Mouse (Mus musculus) hindbrain, embryonic 12.5 days (tissue): Measurements from ENCODE around the gene Efcab11. TPM values are rescaled to one million over a fixed set of nuclear protein-coding genes. Genes with fewer than 3 reads are reported as not detected.

Experiments
- ATAC-seq: fragments of 200-750 bp; cut with Nextera tagmentation; 2 replicates; pipeline ENCODE4 v1.8.0; 2017; ENCODE audit warnings: moderate TSS enrichment; ENCODE audit not compliant: low FRiP score
- H3K27ac ChIP-seq: fragments of 300-500 bp; sonication (generic); 2 replicates; pipeline ENCODE4 v1.5.1; 2016; ENCODE audit warnings: mild to moderate bottlenecking
- H3K27me3 ChIP-seq: fragments of 300-500 bp; sonication (generic); 2 replicates; pipeline ENCODE4 v1.6.1; 2016; ENCODE audit warnings: mild to moderate bottlenecking
- H3K36me3 ChIP-seq: fragments of 300-500 bp; sonication (generic); 2 replicates; pipeline ENCODE4 v1.6.1; 2016; ENCODE audit warnings: mild to moderate bottlenecking
- H3K4me1 ChIP-seq: fragments of 300-500 bp; sonication (generic); 2 replicates; pipeline ENCODE4 v1.6.1; 2016
- H3K4me2 ChIP-seq: fragments of 300-500 bp; sonication (generic); replicated peaks from 2 replicates; pipeline ENCODE4 v1.6.1; 2016; ENCODE audit warnings: mild to moderate bottlenecking
- H3K4me3 ChIP-seq: fragments of 300-500 bp; sonication (generic); 2 replicates; pipeline ENCODE4 v1.5.1; 2016; ENCODE audit warnings: mild to moderate bottlenecking
- H3K9ac ChIP-seq: fragments of 300-500 bp; sonication (generic); 2 replicates; pipeline ENCODE4 v1.6.1; 2016; ENCODE audit warnings: mild to moderate bottlenecking, moderate library complexity
- H3K9me3 ChIP-seq: fragments of 300-500 bp; sonication (generic); replicated peaks from 2 replicates; pipeline ENCODE4 v1.6.1; 2016; ENCODE audit warnings: mild to moderate bottlenecking
- WGBS: fragments of 180-500 bp; shearing (Covaris S2); methylation state at CpG from one replicate; pipeline ENCODE4 v1.1.7; 2016; 5-methylcytosine and 5-hydroxymethylcytosine counted together
- polyA plus RNA-seq: library from polyadenylated mRNA; unstranded; fragments of >200 nt; fragmentation: Nextera tagmentation; extraction: Ambion mirVana; gene quantifications from 2 replicates; pipeline ENCODE4 v1.2.1, GENCODE M21; 2016

Efcab11 gene
- polyA plus RNA-seq, 1 experiment from 2014 or later, result 16.6 TPM

- no peaks in the 10 kb centered on the region for H3K9me3 ChIP-seq
- no peak overlapping the region for H3K27ac ChIP-seq
- H3K4me2 ChIP-seq, result no peak overlapping the region
- H3K9ac ChIP-seq, result no peak overlapping the region
- no peaks in the 10 kb centered on the region for H3K4me1 ChIP-seq
- H3K4me3 ChIP-seq, result no peak overlapping the region
- no peak for ATAC-seq
- no peaks in the 10 kb centered on the region for H3K27me3 ChIP-seq
- no peaks in the 10 kb centered on the region for H3K36me3 ChIP-seq
- WGBS, result 83% methylated on average over 4 of the region's 4 CpGs
These were observed 23.3 kb downstream of the Efcab11 start for GRCm38 (mm10) chr12:99860981-99861380.

- Histone ChIP-seq H3K27ac (no peak overlapping the region), H3K9me3 (no peaks in the 10 kb centered on the region), H3K9ac (no peak overlapping the region), H3K36me3 (no peaks in the 10 kb centered on the region), H3K27me3 (no peaks in the 10 kb centered on the region), H3K4me2 (no peak overlapping the region), H3K4me3 (no peak overlapping the region), H3K4me1 (no peaks in the 10 kb centered on the region)
- WGBS, result 78% methylated on average over 3 of the region's 3 CpGs
- no peak for ATAC-seq
These were observed 24.7 kb downstream of the Efcab11 start for GRCm38 (mm10) chr12:99859391-99860100.

DNA sequence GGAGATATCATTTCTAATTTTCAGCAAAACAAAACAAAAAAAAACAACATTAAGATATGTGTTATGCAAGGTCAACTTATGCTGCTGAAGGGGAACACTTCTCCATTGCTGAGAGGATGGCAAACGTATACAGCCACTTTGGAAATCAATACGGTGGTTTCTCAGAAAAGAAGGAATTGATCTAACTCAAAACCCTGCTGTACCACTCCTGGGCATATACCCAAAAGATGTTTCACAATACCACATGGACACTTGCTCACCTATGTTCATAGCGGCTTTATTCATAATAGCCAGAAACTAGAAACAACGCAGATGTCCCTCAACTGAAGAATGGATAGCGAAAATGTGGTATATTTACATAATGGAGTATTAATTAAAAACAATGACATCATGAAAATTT, 25.6 kb downstream of the Efcab11 start:
- WGBS, result 92% methylated on average over 5 of the region's 5 CpGs
- no peak overlapping the region for H3K9ac ChIP-seq
- no peak overlapping the region for H3K4me2 ChIP-seq
- H3K4me1 ChIP-seq, result no peaks in the 10 kb centered on the region
- H3K27ac ChIP-seq, result no peak overlapping the region
- ATAC-seq, result no peak
- no peaks in the 10 kb centered on the region for H3K36me3 ChIP-seq
- no peak overlapping the region for H3K4me3 ChIP-seq
- H3K27me3 ChIP-seq, result no peaks in the 10 kb centered on the region
- no peaks in the 10 kb centered on the region for H3K9me3 ChIP-seq

GRCm38 (mm10) chr12:99856011-99856410, 28.2 kb downstream of the Efcab11 start:
- Histone ChIP-seq H3K9me3 (no peaks in the 10 kb centered on the region), H3K27ac (no peak overlapping the region), H3K27me3 (no peaks in the 10 kb centered on the region), H3K4me1 (0 out of 2 replicates have a peak, but pooled peaks cover 4% of the 10 kb centered on the region), H3K4me2 (no peak overlapping the region), H3K4me3 (no peak overlapping the region), H3K9ac (no peak overlapping the region), H3K36me3 (no peaks in the 10 kb centered on the region)
- no peak for ATAC-seq
- 62% methylated on average over 9 of the region's 9 CpGs for WGBS

DNA sequence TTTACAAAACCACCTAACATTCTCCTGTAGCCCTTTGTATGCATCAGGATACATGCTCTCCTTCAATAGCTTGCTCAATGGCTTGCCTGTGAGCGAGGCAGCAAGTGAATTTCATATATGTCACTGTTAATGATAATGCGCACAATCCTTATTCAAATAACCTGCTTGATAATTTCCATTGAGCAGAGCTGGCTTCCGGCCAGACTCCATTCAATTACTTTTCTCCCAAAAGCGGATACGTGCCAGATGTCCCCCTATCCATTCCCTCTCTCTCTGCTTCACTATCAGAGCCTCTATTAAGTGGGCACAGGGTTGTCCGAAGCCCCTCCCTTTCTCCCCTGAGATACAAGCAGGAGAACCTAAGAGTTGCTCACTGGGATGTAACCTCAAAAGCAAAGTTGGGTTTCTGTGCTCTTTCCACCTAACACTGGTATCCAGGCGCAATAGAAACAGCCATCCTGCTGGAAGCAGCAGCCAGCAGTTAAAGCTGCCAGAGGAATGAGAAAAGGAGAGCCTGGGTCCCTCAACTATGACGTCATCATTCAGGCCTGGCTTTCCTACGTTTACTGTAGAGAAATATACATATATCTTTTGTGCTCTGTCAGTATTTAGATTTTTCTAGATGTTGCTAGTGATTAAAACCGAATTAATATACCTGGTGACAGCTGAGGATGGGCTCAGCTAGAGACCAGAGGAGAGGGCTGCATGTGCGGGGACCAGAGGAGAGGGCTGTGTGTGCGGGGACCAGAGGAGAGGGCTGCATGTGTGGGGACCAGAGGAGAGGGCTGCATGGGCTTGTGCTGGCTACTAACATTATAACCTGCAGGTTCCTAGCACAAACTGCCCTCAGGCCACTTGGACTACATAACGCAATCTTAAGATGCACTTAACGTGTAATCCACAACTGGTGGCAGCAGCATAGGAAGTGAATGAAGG, 30.6 kb downstream of the Efcab11 start:
- peak; percentile 75 for ATAC-seq
- 75% methylated on average over 14 of the region's 14 CpGs for WGBS
- Histone ChIP-seq H3K4me1 (0 out of 2 replicates have a peak, but pooled peaks cover 4% of the 10 kb centered on the region), H3K27ac (peak overlapping the region; percentile 31), H3K36me3 (no peaks in the 10 kb centered on the region), H3K9ac (no peak overlapping the region), H3K4me2 (no peak overlapping the region), H3K9me3 (no peaks in the 10 kb centered on the region), H3K4me3 (no peak overlapping the region), H3K27me3 (no peaks in the 10 kb centered on the region)

DNA sequence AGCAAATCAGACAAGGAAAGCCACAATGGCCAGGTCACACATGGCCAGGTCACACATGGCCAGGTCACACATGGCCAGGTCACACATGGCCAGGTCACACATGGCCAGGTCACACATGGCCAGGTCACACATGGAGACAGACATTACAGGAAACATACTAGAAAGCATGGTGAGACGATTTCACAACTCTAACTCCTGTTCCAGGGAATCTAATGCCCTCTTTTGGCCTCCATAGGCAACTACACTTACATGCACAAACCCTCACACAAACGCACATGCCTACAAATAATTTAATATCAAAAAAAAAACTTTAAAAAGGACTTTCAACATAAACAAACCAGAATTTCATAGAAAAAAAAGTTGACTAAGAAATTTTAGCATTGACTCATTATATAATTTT, 34.2 kb downstream of the Efcab11 start:
- H3K4me1 ChIP-seq, result peaks cover 10% of the 10 kb centered on the region; the same call in 1 of the 2 replicates
- WGBS, result 92% methylated on average over 2 of the region's 2 CpGs
- ATAC-seq, result no peak
- no peak overlapping the region for H3K27ac ChIP-seq
- no peaks in the 10 kb centered on the region for H3K36me3 ChIP-seq
- H3K9me3 ChIP-seq, result no peaks in the 10 kb centered on the region
- no peak overlapping the region for H3K4me2 ChIP-seq
- no peak overlapping the region for H3K4me3 ChIP-seq
- no peaks in the 10 kb centered on the region for H3K27me3 ChIP-seq
- no peak overlapping the region for H3K9ac ChIP-seq

DNA sequence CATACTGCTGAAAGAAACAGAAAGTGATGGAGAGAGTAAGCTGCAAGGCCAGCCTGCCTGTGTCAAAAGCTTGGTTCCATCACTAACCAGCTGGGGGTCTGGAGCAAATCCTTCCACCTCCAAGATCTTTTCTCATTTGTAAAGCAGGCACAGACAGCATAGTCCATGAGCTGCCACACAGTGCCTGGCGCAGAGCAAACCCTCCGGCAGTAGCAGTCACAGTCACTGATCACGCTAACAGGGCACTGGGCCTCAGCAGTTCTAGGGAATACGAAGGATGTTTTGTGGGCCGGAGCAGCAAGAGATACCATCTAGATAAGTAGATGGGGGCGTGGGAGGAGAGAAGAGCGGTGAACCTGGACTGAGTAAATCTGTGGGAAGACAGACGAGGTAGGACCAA, 39.3 kb downstream of the Efcab11 start:
- H3K27me3 ChIP-seq, result no peaks in the 10 kb centered on the region
- H3K9ac ChIP-seq, result no peak overlapping the region
- 85% methylated on average over 8 of the region's 8 CpGs for WGBS
- no peak overlapping the region for H3K4me2 ChIP-seq
- no peak for ATAC-seq
- H3K9me3 ChIP-seq, result no peaks in the 10 kb centered on the region
- peaks cover 6% of the 10 kb centered on the region; the same call in 1 of the 2 replicates for H3K4me1 ChIP-seq
- H3K4me3 ChIP-seq, result no peak overlapping the region
- no peak overlapping the region for H3K27ac ChIP-seq
- H3K36me3 ChIP-seq, result no peaks in the 10 kb centered on the region

GRCm38 (mm10) chr12:99838703-99839102, 45.5 kb downstream of the Efcab11 start:
- ATAC-seq, result no peak
- Histone ChIP-seq H3K9me3 (no peaks in the 10 kb centered on the region), H3K4me3 (no peak overlapping the region), H3K9ac (no peak overlapping the region), H3K4me2 (no peak overlapping the region), H3K4me1 (peaks cover 9% of the 10 kb centered on the region), H3K27ac (no peak overlapping the region), H3K36me3 (no peaks in the 10 kb centered on the region), H3K27me3 (no peaks in the 10 kb centered on the region)
- 80% methylated on average over 14 of the region's 14 CpGs for WGBS

DNA sequence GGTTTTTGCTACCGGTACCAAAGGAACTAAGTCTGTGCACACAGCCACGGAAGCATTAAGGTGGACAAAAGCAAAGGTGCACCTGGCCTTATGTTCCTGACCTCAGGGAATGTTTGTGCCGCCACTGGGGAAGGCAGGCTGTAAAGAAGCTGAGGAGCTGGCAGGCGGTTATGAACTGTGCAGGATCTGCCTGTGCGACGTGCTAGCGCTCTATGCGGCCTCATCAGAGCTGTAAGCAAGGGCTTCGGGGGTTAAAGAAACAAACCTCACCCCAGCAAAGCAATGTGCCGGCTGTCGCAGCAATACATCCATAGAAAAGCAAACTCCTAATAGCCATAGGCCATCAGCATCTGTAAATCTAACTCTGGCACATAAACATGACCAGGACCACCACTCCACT, 46.1 kb downstream of the Efcab11 start:
- no peaks in the 10 kb centered on the region for H3K27me3 ChIP-seq
- no peak overlapping the region for H3K27ac ChIP-seq
- H3K4me2 ChIP-seq, result no peak overlapping the region
- no peak overlapping the region for H3K9ac ChIP-seq
- 81% methylated on average over 11 of the region's 11 CpGs for WGBS
- H3K4me3 ChIP-seq, result no peak overlapping the region
- no peaks in the 10 kb centered on the region for H3K9me3 ChIP-seq
- ATAC-seq, result no peak
- peaks cover 9% of the 10 kb centered on the region for H3K4me1 ChIP-seq
- H3K36me3 ChIP-seq, result no peaks in the 10 kb centered on the region

GRCm38 (mm10) chr12:99837528-99837927, 46.7 kb downstream of the Efcab11 start:
- no peak for ATAC-seq
- no peaks in the 10 kb centered on the region for H3K9me3 ChIP-seq
- H3K9ac ChIP-seq, result no peak overlapping the region
- WGBS, result 94% methylated on average over 5 of the region's 5 CpGs
- no peaks in the 10 kb centered on the region for H3K36me3 ChIP-seq
- no peak overlapping the region for H3K27ac ChIP-seq
- H3K4me3 ChIP-seq, result no peak overlapping the region
- H3K4me1 ChIP-seq, result peaks cover 9% of the 10 kb centered on the region
- H3K4me2 ChIP-seq, result no peak overlapping the region
- no peaks in the 10 kb centered on the region for H3K27me3 ChIP-seq

GRCm38 (mm10) chr12:99836404-99837131, 47.7 kb downstream of the Efcab11 start:
- no peaks in the 10 kb centered on the region for H3K9me3 ChIP-seq
- H3K36me3 ChIP-seq, result no peaks in the 10 kb centered on the region
- peak; percentile 81 for ATAC-seq
- H3K9ac ChIP-seq, result no peak overlapping the region; the same call in 1 of the 2 replicates
- H3K27ac ChIP-seq, result peak overlapping the region; percentile 64
- WGBS, result 49% methylated on average over 20 of the region's 20 CpGs
- H3K27me3 ChIP-seq, result no peaks in the 10 kb centered on the region
- peaks cover 9% of the 10 kb centered on the region for H3K4me1 ChIP-seq
- H3K4me2 ChIP-seq, result peak overlapping the region; percentile 32
- H3K4me3 ChIP-seq, result no peak overlapping the region

DNA sequence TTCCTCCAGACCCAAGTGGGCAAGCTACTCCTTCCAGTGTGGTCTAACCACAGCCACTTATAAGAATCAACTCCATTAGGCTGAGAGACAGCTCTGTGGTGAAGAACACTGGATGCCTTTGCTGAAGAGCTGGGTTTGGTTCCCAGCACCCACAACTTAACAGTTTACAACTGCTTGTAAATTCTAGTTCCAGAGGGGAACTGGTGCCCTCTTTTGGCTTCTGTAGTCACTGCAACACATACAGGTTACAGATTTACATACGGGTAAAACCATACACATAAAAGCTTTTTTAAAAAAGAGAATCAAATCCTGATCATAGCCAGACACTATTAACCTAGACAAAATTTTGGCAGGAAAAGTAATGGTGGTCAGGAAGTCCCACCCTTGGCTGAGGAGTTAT, 50.8 kb downstream of the Efcab11 start:
- Histone ChIP-seq H3K4me2 (no peak overlapping the region), H3K27me3 (no peaks in the 10 kb centered on the region), H3K4me1 (peaks cover 9% of the 10 kb centered on the region), H3K36me3 (no peaks in the 10 kb centered on the region), H3K27ac (no peak overlapping the region), H3K9me3 (no peaks in the 10 kb centered on the region), H3K9ac (no peak overlapping the region), H3K4me3 (no peak overlapping the region)
- 98% methylated on average over 1 of the region's 1 CpGs for WGBS
- no peak for ATAC-seq
